Mouse (Mus musculus): ENCODE data around the gene Gm42372. TPM values are rescaled to one million over a fixed set of nuclear protein-coding genes. Genes with fewer than 3 reads are reported as not detected.

Gm42372 gene
- total and polyA plus RNA-seq, 3 experiments = 0.42 TPM; not detected in 2

DNA sequence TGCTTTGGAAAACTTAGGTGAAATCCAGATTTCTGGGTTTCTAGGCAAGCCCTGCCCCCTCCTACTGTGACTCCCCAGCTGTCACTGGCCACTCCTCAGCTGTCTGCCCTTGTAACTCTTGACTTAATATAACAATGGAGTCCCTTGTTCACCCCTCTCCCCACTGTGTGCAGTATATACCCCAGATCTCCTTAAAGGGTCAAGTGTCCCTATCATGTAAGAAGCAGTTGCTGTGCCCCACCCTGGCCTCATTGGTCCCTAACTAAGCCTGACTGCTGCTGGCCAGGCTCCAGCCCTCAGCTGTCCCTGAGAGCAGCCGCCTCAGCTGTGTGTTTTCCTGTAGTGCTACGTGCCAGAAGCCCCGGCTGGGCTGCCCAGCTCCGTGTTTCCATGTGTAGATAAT, 34.9 kb upstream of the Gm42372 start:
- Histone ChIP-seq H3K27ac (ENCODE audit: control insufficient read depth, low read depth, low read length) (no peak overlapping the region), H3K27me3 (ENCODE audit: control insufficient read depth in 1 of 2, insufficient read depth in 2 of 2, low read length in 2 of 2) (no peaks in the 10 kb centered on the region)
- TF ChIP-seq EP300 (IDR thresholded peaks at IDR 0.05; ENCODE audit: low read depth in 1 of 2, low read length in 2 of 2) (no peak), GABPA (IDR thresholded peaks at IDR 0.05; ENCODE audit: low read depth, low read length) (no peak), JUND (IDR thresholded peaks at IDR 0.05; ENCODE audit: low read depth, low read length) (no peak), TBP (IDR thresholded peaks at IDR 0.05; ENCODE audit: low read depth, low read length) (no peak), RCOR1 (IDR thresholded peaks at IDR 0.05; ENCODE audit: low read depth, low read length) (no peak), KAT2A (conservative IDR thresholded peaks at IDR 0.05; ENCODE audit: low read depth, low read length) (no peak), CHD1 (IDR thresholded peaks at IDR 0.05; ENCODE audit: low read depth, low read length) (no peak), ETS1 (IDR thresholded peaks at IDR 0.05; ENCODE audit: low read depth, low read length) (no peak), USF2 (IDR thresholded peaks at IDR 0.05; ENCODE audit: borderline replicate concordance in 1 of 2, insufficient read depth in 1 of 2, low read depth in 1 of 2, low read length in 2 of 2) (no peak), USF1 (IDR thresholded peaks at IDR 0.05; ENCODE audit: low read depth, low read length) (no peak), ZC3H11A (IDR thresholded peaks at IDR 0.05; ENCODE audit: low read depth, low read length) (no peak)

GRCm38 (mm10) chr7:16948923-16949458, 33.9 kb upstream of the Gm42372 start:
- H3K4me3 ChIP-seq (ENCODE audit: control insufficient read depth in 1 of 2, insufficient read depth in 1 of 2, low read depth in 2 of 2, low read length in 2 of 2) = no peak overlapping the region
- H3K27me3 ChIP-seq (ENCODE audit: control insufficient read depth in 1 of 2, insufficient read depth in 2 of 2, low read length in 2 of 2) = no peaks in the 10 kb centered on the region
- no peak overlapping the region for H3K9ac ChIP-seq (ENCODE audit: control insufficient read depth, low read depth, low read length, poor library complexity, severe bottlenecking)
- DNase-seq (ENCODE audit: low read depth, low spot score) = no peak
- no peak for TF ChIP-seq ETS1 (IDR thresholded peaks at IDR 0.05; ENCODE audit: low read depth, low read length)
- no peak for TF ChIP-seq CHD2 (IDR thresholded peaks at IDR 0.05; ENCODE audit: low read length)
- TF ChIP-seq UBTF (IDR thresholded peaks at IDR 0.05; ENCODE audit: borderline replicate concordance, insufficient read depth, low read depth, low read length) = no peak
- no peak for TF ChIP-seq ELF1 (IDR thresholded peaks at IDR 0.05; ENCODE audit: low read depth, low read length)
- TF ChIP-seq ZMIZ1 (IDR thresholded peaks at IDR 0.05; ENCODE audit: low read depth, low read length) = no peak
- TF ChIP-seq POLR2AphosphoS5 (IDR thresholded peaks at IDR 0.05; ENCODE audit: borderline replicate concordance, low read depth, low read length) = no peak
- no peaks in the 10 kb centered on the region; the same call in 1 of the 2 replicates for H3K79me2 ChIP-seq (ENCODE audit: control insufficient read depth, insufficient read depth, low read length, poor library complexity)
- H3K9me3 ChIP-seq (replicated peaks; ENCODE audit: insufficient read depth, low read length) = no peaks in the 10 kb centered on the region
- H3K4me1 ChIP-seq (ENCODE audit: control insufficient read depth in 1 of 2, insufficient read depth in 2 of 2, low read length in 2 of 2) = peaks cover 0 to 5% of the 10 kb centered on the region in 2 experiments; a peak in 1 of 4 replicates
- no peaks in the 10 kb centered on the region; a peak in 1 of 4 replicates for H3K36me3 ChIP-seq (ENCODE audit: control insufficient read depth in 1 of 2, insufficient read depth in 2 of 2, low read length in 2 of 2)
- H3K27ac ChIP-seq (ENCODE audit: control insufficient read depth, low read depth, low read length) = no peak overlapping the region

More for the DNA sequence above, 34.9 kb upstream of the Gm42372 start:
- H3K4me3 ChIP-seq (ENCODE audit: control insufficient read depth in 1 of 2, insufficient read depth in 1 of 2, low read depth in 2 of 2, low read length in 2 of 2) = no peak overlapping the region
- H3K79me2 ChIP-seq (ENCODE audit: control insufficient read depth, insufficient read depth, low read length, poor library complexity) = no peaks in the 10 kb centered on the region; the same call in 1 of the 2 replicates
- H3K4me1 ChIP-seq (ENCODE audit: control insufficient read depth in 1 of 2, insufficient read depth in 2 of 2, low read length in 2 of 2) = peaks cover 0 to 5% of the 10 kb centered on the region in 2 experiments; a peak in 1 of 4 replicates
- H3K36me3 ChIP-seq (ENCODE audit: control insufficient read depth in 1 of 2, insufficient read depth in 2 of 2, low read length in 2 of 2) = no peaks in the 10 kb centered on the region; a peak in 1 of 4 replicates
- H3K9me3 ChIP-seq (replicated peaks; ENCODE audit: insufficient read depth, low read length) = no peaks in the 10 kb centered on the region
- DNase-seq (ENCODE audit: low read depth, low spot score) = no peak
- H3K9ac ChIP-seq (ENCODE audit: control insufficient read depth, low read depth, low read length, poor library complexity, severe bottlenecking) = no peak overlapping the region

Measured in MEL (cell line).